Mouse (Mus musculus): Measurements from ENCODE around the gene Insl6. TPM values are rescaled to one million over a fixed set of nuclear protein-coding genes. Genes with fewer than 3 reads are reported as not detected.
A peak's percentile ranks its signal among the peaks of the same experiment; 100 is the strongest.

Insl6 gene
- polyA plus RNA-seq, 1 experiment from 2014 or later: 3.6 TPM

GRCm38 (mm10) chr19:29302119-29302518 is 23.0 kb downstream of the Insl6 start:
- Histone ChIP-seq H3K27me3 (no peaks in the 10 kb centered on the region), H3K4me1 (0 out of 2 replicates have a peak, but pooled peaks cover 4% of the 10 kb centered on the region), H3K27ac (no peak overlapping the region), H3K36me3 (ENCODE audit: poor library complexity, severe bottlenecking) (peaks cover 46% of the 10 kb centered on the region), H3K4me2 (no peak overlapping the region), H3K9me3 (replicated peaks) (no peaks in the 10 kb centered on the region), H3K4me3 (no peak overlapping the region), H3K9ac (no peak overlapping the region)
- 90% methylated on average over 2 of the region's 2 CpGs for WGBS
- no peak for ATAC-seq

GRCm38 (mm10) chr19:29300919-29301318 is 24.2 kb downstream of the Insl6 start:
- Histone ChIP-seq H3K4me3 (no peak overlapping the region), H3K36me3 (ENCODE audit: poor library complexity, severe bottlenecking) (peaks cover 51% of the 10 kb centered on the region), H3K4me1 (0 out of 2 replicates have a peak, but pooled peaks cover 4% of the 10 kb centered on the region), H3K9me3 (replicated peaks) (no peaks in the 10 kb centered on the region), H3K27me3 (no peaks in the 10 kb centered on the region), H3K9ac (no peak overlapping the region), H3K27ac (no peak overlapping the region), H3K4me2 (no peak overlapping the region)
- no peak for ATAC-seq
- 90% methylated on average over 13 of the region's 13 CpGs for WGBS

GRCm38 (mm10) chr19:29297366-29297765 is 27.8 kb downstream of the Insl6 start:
- no peaks in the 10 kb centered on the region for H3K27me3 ChIP-seq
- H3K4me1 ChIP-seq: no peaks in the 10 kb centered on the region
- WGBS: 100% methylated on average over 1 of the region's 1 CpGs
- no peak overlapping the region for H3K9ac ChIP-seq
- no peak overlapping the region for H3K4me2 ChIP-seq
- no peak overlapping the region for H3K4me3 ChIP-seq
- no peak overlapping the region for H3K27ac ChIP-seq
- H3K9me3 ChIP-seq (replicated peaks): no peaks in the 10 kb centered on the region
- no peak for ATAC-seq
- H3K36me3 ChIP-seq (ENCODE audit: poor library complexity, severe bottlenecking): peaks cover 50% of the 10 kb centered on the region

GRCm38 (mm10) chr19:29296166-29296565 is 29.0 kb downstream of the Insl6 start:
- ATAC-seq: no peak
- Histone ChIP-seq H3K27me3 (no peaks in the 10 kb centered on the region), H3K4me1 (no peaks in the 10 kb centered on the region), H3K27ac (no peak overlapping the region), H3K9me3 (replicated peaks) (no peaks in the 10 kb centered on the region), H3K9ac (no peak overlapping the region), H3K4me2 (no peak overlapping the region), H3K4me3 (no peak overlapping the region), H3K36me3 (ENCODE audit: poor library complexity, severe bottlenecking) (peaks cover 55% of the 10 kb centered on the region)

GRCm38 (mm10) chr19:29294756-29295155 is 30.4 kb downstream of the Insl6 start:
- peaks cover 49% of the 10 kb centered on the region for H3K36me3 ChIP-seq (ENCODE audit: poor library complexity, severe bottlenecking)
- H3K4me3 ChIP-seq: no peak overlapping the region
- H3K4me2 ChIP-seq: no peak overlapping the region
- H3K9me3 ChIP-seq (replicated peaks): no peaks in the 10 kb centered on the region
- no peaks in the 10 kb centered on the region for H3K27me3 ChIP-seq
- 79% methylated on average over 2 of the region's 2 CpGs for WGBS
- H3K4me1 ChIP-seq: no peaks in the 10 kb centered on the region
- no peak overlapping the region for H3K27ac ChIP-seq
- H3K9ac ChIP-seq: no peak overlapping the region
- no peak for ATAC-seq

GRCm38 (mm10) chr19:29292546-29292945 is 32.6 kb downstream of the Insl6 start:
- ATAC-seq: no peak
- H3K9ac ChIP-seq: no peak overlapping the region
- no peaks in the 10 kb centered on the region for H3K27me3 ChIP-seq
- no peaks in the 10 kb centered on the region for H3K9me3 ChIP-seq (replicated peaks)
- H3K4me2 ChIP-seq: no peak overlapping the region
- H3K4me1 ChIP-seq: no peaks in the 10 kb centered on the region
- H3K4me3 ChIP-seq: no peak overlapping the region
- 83% methylated on average over 4 of the region's 4 CpGs for WGBS
- no peak overlapping the region for H3K27ac ChIP-seq
- peaks cover 43% of the 10 kb centered on the region for H3K36me3 ChIP-seq (ENCODE audit: poor library complexity, severe bottlenecking)

- H3K9ac ChIP-seq: no peak overlapping the region
- ATAC-seq: no peak
- H3K27me3 ChIP-seq: no peaks in the 10 kb centered on the region
- H3K4me2 ChIP-seq: no peak overlapping the region
- H3K36me3 ChIP-seq (ENCODE audit: poor library complexity, severe bottlenecking): peaks cover 42% of the 10 kb centered on the region
- H3K27ac ChIP-seq: no peak overlapping the region
- no peaks in the 10 kb centered on the region for H3K4me1 ChIP-seq
- H3K4me3 ChIP-seq: no peak overlapping the region
- 90% methylated on average over 14 of the region's 14 CpGs for WGBS
- no peaks in the 10 kb centered on the region for H3K9me3 ChIP-seq (replicated peaks)
Observed at GRCm38 (mm10) chr19:29291532-29291931, 33.6 kb downstream of the Insl6 start.

- whole genome bisulfite sequencing: 76% methylated on average over 8 of the region's 8 CpGs
- Histone ChIP-seq H3K27me3 (no peaks in the 10 kb centered on the region), H3K4me1 (peaks cover 8% of the 10 kb centered on the region), H3K4me2 (no peak overlapping the region), H3K9ac (no peak overlapping the region), H3K9me3 (replicated peaks) (no peaks in the 10 kb centered on the region), H3K4me3 (no peak overlapping the region), H3K27ac (no peak overlapping the region), H3K36me3 (ENCODE audit: poor library complexity, severe bottlenecking) (peaks cover 39% of the 10 kb centered on the region)
- no peak for ATAC-seq
Observed at GRCm38 (mm10) chr19:29287863-29288262, 37.3 kb downstream of the Insl6 start.

GRCm38 (mm10) chr19:29285451-29285869 is 39.7 kb downstream of the Insl6 start:
- no peaks in the 10 kb centered on the region for H3K9me3 ChIP-seq (replicated peaks)
- ATAC-seq: peak; percentile 59
- H3K9ac ChIP-seq: no peak overlapping the region
- H3K27me3 ChIP-seq: no peaks in the 10 kb centered on the region
- no peak overlapping the region for H3K4me2 ChIP-seq
- 11% methylated on average over 7 of the region's 7 CpGs for WGBS
- H3K36me3 ChIP-seq (ENCODE audit: poor library complexity, severe bottlenecking): peaks cover 24% of the 10 kb centered on the region
- H3K27ac ChIP-seq: peak overlapping the region; percentile 28
- peaks cover 8% of the 10 kb centered on the region for H3K4me1 ChIP-seq
- no peak overlapping the region for H3K4me3 ChIP-seq

- Histone ChIP-seq H3K36me3 (ENCODE audit: poor library complexity, severe bottlenecking) (peaks cover 24% of the 10 kb centered on the region), H3K9ac (no peak overlapping the region), H3K27me3 (no peaks in the 10 kb centered on the region), H3K4me1 (no peaks in the 10 kb centered on the region), H3K4me2 (no peak overlapping the region), H3K9me3 (replicated peaks) (no peaks in the 10 kb centered on the region), H3K27ac (no peak overlapping the region), H3K4me3 (no peak overlapping the region)
- no peak for ATAC-seq
- WGBS: 84% methylated on average over 6 of the region's 6 CpGs
Observed at GRCm38 (mm10) chr19:29278944-29279587, 46.1 kb downstream of the Insl6 start.

- Histone ChIP-seq H3K9me3 (replicated peaks) (no peaks in the 10 kb centered on the region), H3K4me1 (no peaks in the 10 kb centered on the region), H3K36me3 (ENCODE audit: poor library complexity, severe bottlenecking) (peaks cover 16% of the 10 kb centered on the region), H3K27ac (no peak overlapping the region), H3K27me3 (no peaks in the 10 kb centered on the region), H3K9ac (no peak overlapping the region), H3K4me3 (no peak overlapping the region), H3K4me2 (no peak overlapping the region)
- ATAC-seq: no peak
- 96% methylated on average over 4 of the region's 4 CpGs for WGBS
Observed at GRCm38 (mm10) chr19:29276414-29276813, 48.7 kb downstream of the Insl6 start.

- no peak for ATAC-seq
- Histone ChIP-seq H3K27me3 (no peaks in the 10 kb centered on the region), H3K4me3 (no peak overlapping the region), H3K36me3 (ENCODE audit: poor library complexity, severe bottlenecking) (peaks cover 15% of the 10 kb centered on the region), H3K4me2 (no peak overlapping the region), H3K9ac (no peak overlapping the region), H3K9me3 (replicated peaks) (no peaks in the 10 kb centered on the region), H3K4me1 (0 out of 2 replicates have a peak, but pooled peaks cover 5% of the 10 kb centered on the region), H3K27ac (no peak overlapping the region)
- 93% methylated on average over 3 of the region's 3 CpGs for WGBS
Observed at GRCm38 (mm10) chr19:29272011-29272809, 52.9 kb downstream of the Insl6 start.
